Mouse (Mus musculus) ES-E14 (cell line): ENCODE results near the gene B4galt3. TPM values are rescaled to one million over a fixed set of nuclear protein-coding genes. Genes with fewer than 3 reads are reported as not detected.
"Not testable (repeated sequence)": the region's sequence is repeated elsewhere in the genome, so short reads cannot be mapped to it uniquely, and the experiment has no call there.

Source experiments
- DNase-seq: peaks from one replicate; pipeline ENCODE4 v3.0.0-alpha.2; 2013; ENCODE audit warnings: low read depth, low spot score
- H3K27ac ChIP-seq: 2 replicates; pipeline ENCODE4 v1.5.1; 2012; ENCODE audit warnings: low read depth, mild to moderate bottlenecking, low read length, moderate library complexity, mixed read lengths; ENCODE audit not compliant: poor library complexity, insufficient read depth, severe bottlenecking
- H3K36me3 ChIP-seq: 2 replicates; pipeline ENCODE4 v1.6.1; 2012; ENCODE audit warnings: mild to moderate bottlenecking, low read length, moderate library complexity, mixed read lengths; ENCODE audit not compliant: control insufficient read depth, poor library complexity, insufficient read depth, severe bottlenecking
- H3K4me1 ChIP-seq, 2 experiments: fragments of 150-350 bp in 1 of 2; sonication (generic) in 1 of 2; 2 replicates each; pipeline ENCODE4 v1.6.1; 2012; ENCODE audit warnings: low read length in 2 of 2, mild to moderate bottlenecking in 1 of 2, mixed read lengths in 1 of 2; ENCODE audit not compliant: control insufficient read depth in 2 of 2, insufficient read depth in 2 of 2, poor library complexity in 1 of 2
- H3K4me3 ChIP-seq, 2 experiments: fragments of 150-350 bp in 1 of 2; sonication (generic) in 1 of 2; 2 replicates each; pipeline ENCODE4 v1.5.1; 2012; ENCODE audit warnings: low read length in 2 of 2, low read depth in 1 of 2, mild to moderate bottlenecking in 1 of 2, mixed read lengths in 1 of 2; ENCODE audit not compliant: insufficient read depth in 1 of 2, poor library complexity in 1 of 2, severe bottlenecking in 1 of 2
- H3K9ac ChIP-seq: 2 replicates; pipeline ENCODE4 v1.6.1; 2012; ENCODE audit warnings: low read depth, mild to moderate bottlenecking, low read length, mixed read lengths; ENCODE audit not compliant: poor library complexity, insufficient read depth, severe bottlenecking
- H3K9me3 ChIP-seq: fragments of 150-350 bp; sonication (generic); 2 replicates; pipeline ENCODE4 v1.6.1; 2012; ENCODE audit warnings: low read depth, mild to moderate bottlenecking, low read length; ENCODE audit not compliant: control insufficient read depth, insufficient read depth
- CHD2 ChIP-seq: IDR thresholded peaks from 2 replicates; pipeline ENCODE4 v1.6.1; 2014; ENCODE audit warnings: mild to moderate bottlenecking, low read depth, low read length, inconsistent platforms
- HCFC1 ChIP-seq: IDR thresholded peaks from 2 replicates; pipeline ENCODE4 v1.6.1; 2012; ENCODE audit warnings: low read length, inconsistent platforms, borderline replicate concordance; ENCODE audit not compliant: insufficient read depth
- MAFK ChIP-seq: IDR thresholded peaks from 2 replicates; pipeline ENCODE4 v1.6.1; 2014; ENCODE audit warnings: mild to moderate bottlenecking, low read depth, low read length, inconsistent platforms; ENCODE audit not compliant: insufficient read depth
- ZC3H11A ChIP-seq: IDR thresholded peaks from 2 replicates; pipeline ENCODE4 v1.6.1; 2012; ENCODE audit warnings: low read depth, mild to moderate bottlenecking, inconsistent platforms, low read length, borderline replicate concordance
- ZNF384 ChIP-seq: IDR thresholded peaks from 2 replicates; pipeline ENCODE4 v1.6.1; 2012; ENCODE audit warnings: low read depth, low read length, inconsistent platforms
- in situ Hi-C, 2 experiments: fragments of 600-800 bp; cut with MboI; formaldehyde crosslinking; loops; one replicate each; pipeline ENCODE4 v1.15.1; 2025; ENCODE audit warnings: low sequenced_read_pairs in 2 of 2, inconsistent platforms in 1 of 2; ENCODE audit not compliant: unreplicated experiment in 2 of 2
- total RNA-seq: library from RNA; depleted of rRNA; stranded (reverse); fragments of 300-350 nt; gene quantifications from 2 replicates; pipeline ENCODE4 v1.2.3, GENCODE M21; 2012

B4galt3 gene
- total RNA-seq, 1 experiment = 35.8 TPM

DNA sequence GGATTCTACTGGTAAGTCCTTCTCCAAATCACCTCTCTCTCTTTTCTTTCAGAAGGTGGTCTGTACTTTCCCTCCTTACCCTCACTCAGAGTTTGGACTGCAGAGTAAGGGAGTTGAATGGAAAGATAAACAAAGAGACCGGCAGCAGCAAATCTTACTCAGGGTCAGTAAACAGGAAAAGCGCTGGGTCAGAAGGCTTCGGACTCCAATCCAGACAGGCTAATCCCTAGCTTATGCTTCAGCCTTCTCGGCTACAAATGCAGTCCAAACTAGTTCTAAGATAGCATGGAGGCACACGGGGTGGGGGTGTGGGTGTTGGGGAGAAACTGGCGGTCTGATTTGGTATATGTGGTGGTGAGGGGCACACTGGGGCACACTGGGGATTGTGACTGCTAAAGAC is 32.7 kb upstream of the B4galt3 start:
- in situ Hi-C loops = loop anchor here in 1 of 2 experiments (25.0 kb wide), 1 partner anchor 350 kb away; the partner anchor contains the start of genes Dusp12 and Gm26620
- H3K27ac ChIP-seq = no peak overlapping the region
- peaks cover 2 to 8% of the 10 kb centered on the region in 2 experiments; a peak in 2 of 4 replicates for H3K4me1 ChIP-seq
- no peaks in the 10 kb centered on the region for H3K9me3 ChIP-seq
- no peak overlapping the region for H3K4me3 ChIP-seq
- H3K36me3 ChIP-seq = peaks cover 40% of the 10 kb centered on the region
- TF ChIP-seq CHD2 = no peak
- TF ChIP-seq ZC3H11A = no peak
- no peak for TF ChIP-seq HCFC1
- no peak for TF ChIP-seq MAFK
- no peak for TF ChIP-seq ZNF384
- DNase-seq = no peak
- H3K9ac ChIP-seq = no peak overlapping the region

- DNase-seq = peak; percentile 79
- in situ Hi-C loops = loop anchor here in 1 of 2 experiments (25.0 kb wide), 1 partner anchor 351 kb away; the partner anchor contains the start of genes Dusp12 and Gm26620
- peak overlapping the region; percentile 56; the same call in 1 of the 2 replicates for H3K9ac ChIP-seq
- TF ChIP-seq HCFC1 (no peak), MAFK (no peak), ZC3H11A (peak; percentile 73; the same call in 1 of the 2 replicates), ZNF384 (no peak)
- no peaks in the 10 kb centered on the region for H3K9me3 ChIP-seq
- H3K4me1 ChIP-seq = peaks cover 2 to 8% of the 10 kb centered on the region in 2 experiments; a peak in 2 of 4 replicates
- no peak overlapping the region for H3K27ac ChIP-seq
- H3K36me3 ChIP-seq = peaks cover 41% of the 10 kb centered on the region
- no peak overlapping the region for H3K4me3 ChIP-seq
Measured at GRCm38 (mm10) chr1:171238463-171238862, 31.7 kb upstream of the B4galt3 start.

- no peak for DNase-seq
- H3K9me3 ChIP-seq = no peaks in the 10 kb centered on the region
- peaks cover 39% of the 10 kb centered on the region for H3K36me3 ChIP-seq
- TF ChIP-seq CHD2 = no peak
- no peak for TF ChIP-seq HCFC1
- no peak for TF ChIP-seq ZNF384
- no peak for TF ChIP-seq ZC3H11A
- TF ChIP-seq MAFK = no peak
- peaks cover 2 to 6% of the 10 kb centered on the region in 2 experiments; a peak in 2 of 4 replicates for H3K4me1 ChIP-seq
- H3K4me3 ChIP-seq = no peak overlapping the region
- in situ Hi-C loops = loop anchor here (5.0 to 25.0 kb wide), 3 partner anchors 125 to 353 kb away; partner anchors contain the start of genes Cfap126 (in 2 of the 2), Dusp12 (in 1 of the 2) and Gm26620 (in 1 of the 2)
- no peak overlapping the region for H3K9ac ChIP-seq
- H3K27ac ChIP-seq = no peak overlapping the region
Measured at GRCm38 (mm10) chr1:171239992-171240744, 30.0 kb upstream of the B4galt3 start.

- Histone ChIP-seq H3K4me3 (no peak overlapping the region), H3K9ac (no peak overlapping the region), H3K27ac (no peak overlapping the region), H3K36me3 (peaks cover 36% of the 10 kb centered on the region), H3K4me1 (peaks cover 2 to 6% of the 10 kb centered on the region in 2 experiments; a peak in 2 of 4 replicates), H3K9me3 (no peaks in the 10 kb centered on the region)
- in situ Hi-C loops = loop anchor here (5.0 to 25.0 kb wide), 3 partner anchors 126 to 354 kb away; partner anchors contain the start of genes Cfap126 (in 2 of the 2), Dusp12 (in 1 of the 2) and Gm26620 (in 1 of the 2)
- DNase-seq = no peak
- TF ChIP-seq HCFC1 (no peak), ZNF384 (no peak), MAFK (no peak), ZC3H11A (no peak), CHD2 (no peak)
Measured at GRCm38 (mm10) chr1:171240911-171241310, 29.2 kb upstream of the B4galt3 start.

GRCm38 (mm10) chr1:171241952-171242351 is 28.2 kb upstream of the B4galt3 start:
- not testable (repeated sequence) for H3K4me1 ChIP-seq, H3K9me3 ChIP-seq, DNase-seq, H3K4me3 ChIP-seq, H3K9ac ChIP-seq, H3K27ac ChIP-seq
- in situ Hi-C loops = loop anchor here (5.0 to 25.0 kb wide), 3 partner anchors 127 to 355 kb away; partner anchors contain the start of genes Cfap126 (in 2 of the 2), Dusp12 (in 1 of the 2) and Gm26620 (in 1 of the 2)
- peaks cover 28% of the 10 kb centered on the region for H3K36me3 ChIP-seq
